Mouse (Mus musculus) CD4-positive, CD25-positive, alpha-beta regulatory T cell (primary cell): ENCODE data around the gene Nup37. TPM values are rescaled to one million over a fixed set of nuclear protein-coding genes. Genes with fewer than 3 reads are reported as not detected.

Source experiments
- polyA plus RNA-seq: library from polyadenylated mRNA; unstranded; fragments of 100-300 nt; shearing (Covaris generic); gene quantifications from one replicate; pipeline ENCODE4 v1.2.1, GENCODE M21; 2017

The Nup37 gene
- polyA plus RNA-seq, result 29.5 TPM

DNA sequence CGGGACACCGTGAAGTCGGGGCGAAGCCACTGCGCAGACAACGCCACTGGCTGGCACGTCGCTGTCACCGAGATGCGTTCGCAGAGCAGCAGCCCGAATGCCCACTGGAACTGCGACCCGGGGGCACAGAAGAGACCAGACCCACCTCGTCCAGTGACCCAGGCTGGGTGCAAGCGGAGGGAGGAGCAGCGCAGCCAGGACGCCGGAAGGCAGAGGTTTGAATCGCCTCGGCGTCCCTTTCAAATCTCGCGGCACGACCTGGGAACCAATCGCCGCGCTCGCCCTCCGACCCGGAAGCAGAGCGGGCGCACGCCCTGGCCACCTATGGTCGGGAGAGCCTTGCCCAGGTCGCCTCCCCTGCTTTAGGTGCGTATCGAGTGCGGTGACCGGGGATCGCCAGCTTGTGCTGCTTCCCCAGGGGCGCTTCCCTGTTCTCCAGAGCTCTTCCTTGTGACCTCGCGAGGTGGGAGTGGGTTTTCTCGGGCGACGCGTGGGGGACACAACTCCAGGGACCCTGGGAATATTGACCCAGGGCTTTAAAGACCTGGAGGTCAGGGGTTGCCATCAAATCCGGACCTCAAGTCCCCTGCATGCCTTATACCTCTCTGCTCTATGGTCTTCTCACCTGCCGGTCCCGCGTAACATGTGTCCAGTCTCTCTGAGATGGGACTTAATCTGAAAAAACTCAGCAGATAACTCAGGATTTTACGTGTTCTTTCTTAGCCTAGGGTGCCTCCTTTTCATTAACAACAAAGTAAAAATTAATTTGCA lies at the start of gene Nup37, which contains the start of gene Parpbp:
Gene Nup37, plus strand, starts transcription at position 286 of the 771 bp plus-strand sequence.
Gene Parpbp, minus strand, starts transcription at position 235 of the 771 bp plus-strand sequence.

DNA sequence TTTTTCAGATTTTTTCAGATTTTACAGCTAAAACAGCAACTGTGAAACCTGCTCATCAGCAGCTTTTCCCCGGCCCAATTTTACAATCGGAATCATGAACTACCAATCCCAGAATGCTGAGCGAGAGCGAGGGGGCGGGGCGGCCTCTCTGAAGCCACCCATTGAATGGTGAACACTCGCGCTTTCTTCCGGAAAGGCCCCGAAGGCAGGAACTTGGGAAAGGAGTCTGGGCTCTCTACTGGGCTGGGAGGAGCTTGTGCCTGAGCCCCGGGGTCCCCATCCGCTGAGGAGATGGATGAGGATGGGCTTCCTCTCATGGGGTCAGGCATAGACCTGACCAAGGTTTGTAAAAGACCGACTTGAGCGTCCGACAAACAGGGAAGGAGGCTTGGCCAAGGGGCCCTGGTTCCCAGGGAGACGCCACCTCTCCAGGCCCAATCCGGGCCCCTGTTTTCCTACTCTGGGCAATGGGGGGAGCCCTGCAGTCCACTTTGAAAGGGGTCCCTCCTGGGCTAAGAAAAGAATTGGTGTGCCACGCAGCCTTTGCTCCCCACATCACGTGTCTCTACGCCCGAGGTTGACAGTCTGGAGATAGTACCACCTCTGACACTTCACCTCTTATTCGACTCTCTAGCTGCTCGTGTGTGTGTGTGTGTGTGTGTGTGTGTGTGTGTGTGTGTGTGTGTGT lies 54.3 kb downstream of the Nup37 start, which contains the start of gene Washc3:
Gene Washc3, plus strand, starts transcription at position 143 of the 688 bp plus-strand sequence.

Other genes starting within 250 kb of the Nup37 start
- 0.24 TPM for gene Pmch, start 55.9 kb upstream of the Nup37 start, polyA plus RNA-seq
- 0.68 TPM for gene Parpbp, start 51 bp upstream of the Nup37 start, polyA plus RNA-seq
- gene Washc3, start 54.1 kb downstream of the Nup37 start, polyA plus RNA-seq, result 116 TPM
- gene Dram1, start 232.1 kb downstream of the Nup37 start, polyA plus RNA-seq, result 0.37 TPM
- 21.9 TPM for gene Gnptab, start 232.1 kb downstream of the Nup37 start, polyA plus RNA-seq